Mouse (Mus musculus) forebrain, embryonic 15.5 days (tissue): Measurements from ENCODE around the gene Mmaa. TPM values are rescaled to one million over a fixed set of nuclear protein-coding genes. Genes with fewer than 3 reads are reported as not detected.
A peak's percentile ranks its signal among the peaks of the same experiment; 100 is the strongest.

Experiments
- ATAC-seq: fragments of 200-750 bp; cut with Nextera tagmentation; replicated peaks from 2 replicates; pipeline ENCODE4 v1.8.0; 2017; ENCODE audit warnings: mild to moderate bottlenecking, moderate TSS enrichment, moderate library complexity
- H3K27ac ChIP-seq: fragments of 300-500 bp; sonication (generic); replicated peaks from 2 replicates; pipeline ENCODE4 v1.5.1; 2015; ENCODE audit warnings: mild to moderate bottlenecking, inconsistent platforms
- H3K27me3 ChIP-seq: fragments of 300-500 bp; sonication (generic); 2 replicates; pipeline ENCODE4 v1.6.1; 2015; ENCODE audit warnings: inconsistent platforms
- H3K36me3 ChIP-seq: fragments of 300-500 bp; sonication (generic); 2 replicates; pipeline ENCODE4 v1.6.1; 2015; ENCODE audit warnings: mild to moderate bottlenecking, inconsistent platforms
- H3K4me1 ChIP-seq: fragments of 300-500 bp; sonication (generic); 2 replicates; pipeline ENCODE4 v1.6.1; 2015; ENCODE audit warnings: inconsistent platforms
- H3K4me2 ChIP-seq: fragments of 300-500 bp; sonication (generic); replicated peaks from 2 replicates; pipeline ENCODE4 v1.6.1; 2015; ENCODE audit warnings: mild to moderate bottlenecking, inconsistent platforms
- H3K4me3 ChIP-seq: fragments of 300-500 bp; sonication (generic); 2 replicates; pipeline ENCODE4 v1.5.1; 2015; ENCODE audit warnings: mild to moderate bottlenecking, inconsistent platforms
- H3K9ac ChIP-seq: fragments of 300-500 bp; sonication (generic); replicated peaks from 2 replicates; pipeline ENCODE4 v1.6.1; 2015; ENCODE audit warnings: mild to moderate bottlenecking, inconsistent platforms
- H3K9me3 ChIP-seq: fragments of 300-500 bp; sonication (generic); 2 replicates; pipeline ENCODE4 v1.6.1; 2016; ENCODE audit warnings: inconsistent platforms
- WGBS: fragments of 180-500 bp; shearing (Covaris S2); methylation state at CpG from one replicate; pipeline ENCODE4 v1.1.7; 2015; ENCODE audit warnings: mixed read lengths; 5-methylcytosine and 5-hydroxymethylcytosine counted together
- polyA plus RNA-seq: library from polyadenylated mRNA; unstranded; fragments of >200 nt; fragmentation: Nextera tagmentation; extraction: Ambion mirVana; gene quantifications from 2 replicates; pipeline ENCODE4 v1.2.1, GENCODE M21; 2015

Gene Mmaa
- polyA plus RNA-seq: 25.6 and 26.2 TPM in 2 replicates

DNA sequence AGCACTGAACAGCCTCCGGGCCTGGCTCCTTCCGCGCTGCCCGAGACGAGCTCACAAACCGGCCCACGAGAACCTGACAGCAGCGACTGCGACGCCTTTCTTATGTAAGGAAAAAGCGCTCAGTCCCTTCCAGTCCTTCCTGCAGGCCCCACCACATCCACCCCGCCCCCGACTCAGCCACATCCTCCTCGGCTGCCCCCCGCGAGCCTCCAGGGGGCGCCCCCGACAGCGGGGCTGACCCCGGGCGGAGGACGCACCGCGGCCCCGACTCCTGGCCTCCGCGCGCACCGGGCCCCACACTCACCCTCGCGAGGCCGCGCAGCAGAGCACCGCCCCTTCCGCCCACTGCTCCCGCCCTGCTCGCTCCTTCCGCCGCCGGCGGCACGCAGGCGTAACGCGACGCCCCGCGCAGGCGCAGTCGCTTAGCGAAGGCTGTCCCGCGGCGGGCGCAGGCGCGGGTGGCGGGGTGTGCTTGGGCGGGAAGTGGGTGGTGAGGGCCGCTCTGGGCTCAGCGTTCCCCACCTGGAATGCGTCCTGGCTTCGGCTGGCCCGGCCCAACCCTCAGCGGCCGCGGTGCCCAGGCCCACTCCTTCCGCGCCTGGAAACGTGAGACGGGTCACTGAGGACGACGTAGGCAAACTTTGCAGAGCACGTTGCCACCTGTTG is at the start of gene Mmaa:
Gene Mmaa (minus strand): TSS at position 328 of the 666 bp plus-strand sequence.
- Histone ChIP-seq H3K9ac (peak within 1 kb of the TSS; percentile 83), H3K4me1 (peaks cover 39% of the 10 kb centered on the region), H3K4me3 (peak within 1 kb of the TSS; percentile 67), H3K9me3 (no peaks in the 10 kb centered on the region), H3K27ac (peak within 1 kb of the TSS; percentile 97), H3K27me3 (no peaks in the 10 kb centered on the region), H3K4me2 (peak within 1 kb of the TSS; percentile 70), H3K36me3 (no peaks in the 10 kb centered on the region)
- ATAC-seq: peak; percentile 97
- WGBS: under 1% methylated on average over 74 of the region's 74 CpGs

DNA sequence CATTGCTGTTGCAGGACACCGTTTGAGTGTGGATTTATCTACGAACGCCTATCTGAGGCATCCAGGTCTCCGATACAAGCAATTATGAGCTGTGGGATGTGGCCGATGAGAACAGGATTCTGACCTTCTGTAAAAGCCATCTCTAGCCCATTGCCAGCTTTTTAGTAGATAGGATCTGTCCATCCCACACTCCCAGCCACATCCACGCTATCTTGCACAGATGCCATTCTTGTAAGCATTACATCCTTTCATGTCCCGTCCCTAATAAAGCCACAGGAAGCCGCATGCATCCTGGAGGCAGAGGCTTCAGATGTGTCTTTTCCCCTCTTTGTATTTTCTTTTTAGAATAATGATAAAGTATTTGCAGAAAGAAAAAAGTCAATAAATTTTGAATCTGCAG is 46.5 kb upstream of the Mmaa start:
- Histone ChIP-seq H3K27me3 (no peaks in the 10 kb centered on the region), H3K4me2 (no peak overlapping the region), H3K4me1 (no peaks in the 10 kb centered on the region), H3K9ac (no peak overlapping the region), H3K4me3 (no peak overlapping the region), H3K27ac (no peak overlapping the region), H3K9me3 (no peaks in the 10 kb centered on the region), H3K36me3 (peaks cover 37% of the 10 kb centered on the region)
- ATAC-seq: no peak
- 92% methylated on average over 8 of the region's 8 CpGs for WGBS

DNA sequence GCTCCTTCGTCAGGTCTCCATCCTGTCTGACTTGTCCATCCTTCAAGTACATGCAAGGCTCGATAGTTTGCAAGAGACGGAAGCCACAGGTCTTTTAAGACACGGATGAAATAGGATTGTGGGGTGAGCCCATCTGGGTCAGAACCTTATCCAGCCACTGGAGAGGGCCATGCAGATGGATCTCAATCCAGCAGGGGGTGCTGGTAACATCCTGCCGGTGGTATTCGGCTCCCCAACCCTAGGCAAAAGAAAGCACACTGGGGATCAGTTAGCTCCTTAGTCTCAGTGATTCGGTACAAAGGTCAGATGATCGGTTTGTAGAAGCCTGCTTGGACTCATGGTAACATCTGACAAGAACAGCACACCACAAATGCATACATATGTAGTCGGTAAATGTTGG is 44.8 kb upstream of the Mmaa start:
- no peak overlapping the region for H3K4me3 ChIP-seq
- no peak overlapping the region for H3K9ac ChIP-seq
- H3K36me3 ChIP-seq: peaks cover 36% of the 10 kb centered on the region
- no peak for ATAC-seq
- H3K4me2 ChIP-seq: no peak overlapping the region
- 75% methylated on average over 9 of the region's 9 CpGs for WGBS
- no peak overlapping the region for H3K27ac ChIP-seq
- H3K9me3 ChIP-seq: no peaks in the 10 kb centered on the region
- H3K4me1 ChIP-seq: no peaks in the 10 kb centered on the region
- H3K27me3 ChIP-seq: no peaks in the 10 kb centered on the region

DNA sequence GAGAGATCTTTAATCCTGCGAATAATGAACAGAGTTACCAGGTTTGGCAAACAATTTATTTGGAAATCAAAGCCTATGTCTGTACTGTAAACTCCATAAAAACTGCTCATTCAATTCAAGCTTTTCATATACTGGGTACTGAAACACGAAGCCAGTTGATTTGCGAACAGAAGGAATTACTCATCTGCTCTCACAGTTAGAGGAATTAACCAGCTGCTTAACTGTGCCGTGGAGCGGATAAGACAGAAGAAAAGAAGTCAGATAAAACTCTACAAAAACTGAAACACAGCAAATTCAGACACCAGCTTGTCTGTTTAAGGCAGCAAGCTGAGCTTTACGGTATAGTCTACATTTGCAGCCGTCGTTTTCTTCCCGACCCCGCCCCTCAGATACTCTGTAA is 43.9 kb upstream of the Mmaa start:
- no peaks in the 10 kb centered on the region for H3K9me3 ChIP-seq
- ATAC-seq: no peak; the same call in 1 of the 2 replicates
- H3K27ac ChIP-seq: no peak overlapping the region
- no peak overlapping the region for H3K4me2 ChIP-seq
- WGBS: 82% methylated on average over 10 of the region's 10 CpGs
- no peaks in the 10 kb centered on the region for H3K27me3 ChIP-seq
- peaks cover 36% of the 10 kb centered on the region for H3K36me3 ChIP-seq
- no peak overlapping the region for H3K4me3 ChIP-seq
- no peaks in the 10 kb centered on the region for H3K4me1 ChIP-seq
- H3K9ac ChIP-seq: no peak overlapping the region

DNA sequence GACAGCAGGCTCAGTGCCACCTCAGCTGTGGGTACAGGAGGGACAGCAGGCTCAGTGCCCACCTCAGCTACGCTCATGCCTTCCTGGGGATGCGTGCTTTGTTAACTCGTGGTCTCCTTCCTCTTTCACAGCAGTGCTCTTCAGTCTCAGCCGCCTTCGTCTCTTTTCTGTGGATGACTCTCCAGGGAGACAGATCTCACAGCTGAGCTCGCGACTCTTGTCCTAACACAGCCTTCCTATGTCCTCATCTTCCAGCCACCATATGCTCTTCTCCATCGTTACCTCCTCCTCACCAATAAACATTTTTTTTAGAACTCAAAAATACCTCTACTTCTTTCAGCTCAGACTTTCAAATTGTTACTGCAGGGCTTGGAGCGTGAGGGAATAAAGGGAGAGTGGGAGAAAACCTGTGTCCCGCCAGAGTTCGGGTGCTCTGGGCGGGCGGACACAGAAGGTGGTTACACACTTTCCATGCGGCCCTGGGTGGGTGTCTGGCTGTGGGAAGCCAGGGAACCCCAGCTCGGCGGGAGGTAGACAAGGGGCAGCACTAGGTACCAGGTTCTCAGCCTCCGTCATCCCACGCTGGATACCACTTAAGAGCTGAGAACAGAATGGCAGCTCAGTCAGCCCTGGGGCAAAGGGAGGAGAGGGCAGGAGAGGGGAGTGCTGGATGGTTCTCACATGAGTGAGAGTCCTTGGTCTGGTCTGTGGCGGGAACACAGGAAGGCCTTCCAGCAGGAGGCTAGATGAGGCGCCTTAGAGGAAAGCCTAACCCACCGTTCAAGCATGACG is 37.6 kb upstream of the Mmaa start:
- no peaks in the 10 kb centered on the region for H3K4me1 ChIP-seq
- WGBS: 91% methylated on average over 22 of the region's 22 CpGs
- H3K4me3 ChIP-seq: no peak overlapping the region
- peaks cover 7% of the 10 kb centered on the region; the same call in 1 of the 2 replicates for H3K36me3 ChIP-seq
- no peak overlapping the region for H3K4me2 ChIP-seq
- no peaks in the 10 kb centered on the region for H3K27me3 ChIP-seq
- no peak overlapping the region for H3K27ac ChIP-seq
- H3K9ac ChIP-seq: no peak overlapping the region
- ATAC-seq: no peak
- H3K9me3 ChIP-seq: no peaks in the 10 kb centered on the region

DNA sequence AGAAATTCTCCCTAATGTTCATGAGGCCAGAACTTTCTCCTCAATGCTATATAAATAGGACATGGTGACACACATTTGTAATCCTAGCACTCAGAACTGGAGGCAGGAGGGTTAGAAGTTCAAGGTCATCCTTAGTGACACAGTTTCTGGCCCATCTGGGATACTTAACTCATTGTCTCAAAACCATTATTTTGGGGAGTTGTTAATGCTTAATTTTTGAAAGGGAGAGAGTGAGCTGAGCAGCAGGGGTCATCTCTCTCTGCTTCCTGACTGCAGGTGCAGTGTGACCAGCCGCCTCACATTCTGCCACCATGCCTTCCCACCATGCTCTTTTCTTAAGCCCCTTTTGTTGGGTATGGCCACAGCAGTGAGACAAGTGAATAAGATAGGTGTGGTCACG is 36.8 kb upstream of the Mmaa start:
- no peak overlapping the region for H3K27ac ChIP-seq
- 86% methylated on average over 2 of the region's 2 CpGs for WGBS
- H3K9me3 ChIP-seq: no peaks in the 10 kb centered on the region
- H3K27me3 ChIP-seq: no peaks in the 10 kb centered on the region
- no peak for ATAC-seq
- no peaks in the 10 kb centered on the region for H3K36me3 ChIP-seq
- no peak overlapping the region for H3K4me2 ChIP-seq
- H3K4me3 ChIP-seq: no peak overlapping the region
- H3K9ac ChIP-seq: no peak overlapping the region
- no peaks in the 10 kb centered on the region for H3K4me1 ChIP-seq

DNA sequence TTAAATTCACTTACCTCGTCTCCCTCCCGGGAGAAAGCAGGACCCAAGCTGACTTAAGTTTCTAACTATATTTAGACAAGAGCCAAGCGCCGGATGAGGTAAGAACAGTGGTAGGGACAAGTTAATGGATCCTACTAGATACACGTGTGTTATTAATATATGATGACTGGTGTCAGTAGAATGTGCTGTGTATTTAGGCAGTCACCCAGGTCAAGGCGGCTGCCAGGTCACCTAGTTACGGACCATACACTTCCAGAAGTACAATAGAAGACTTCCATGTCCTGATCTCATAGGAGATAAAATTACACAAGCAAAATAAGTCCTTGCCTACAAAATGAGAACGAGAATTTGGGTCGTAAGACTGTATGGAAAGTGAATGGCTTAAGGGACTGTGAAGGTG is 36.3 kb upstream of the Mmaa start:
- Histone ChIP-seq H3K36me3 (no peaks in the 10 kb centered on the region), H3K9ac (no peak overlapping the region), H3K4me3 (no peak overlapping the region), H3K27ac (no peak overlapping the region), H3K4me2 (no peak overlapping the region), H3K27me3 (no peaks in the 10 kb centered on the region), H3K4me1 (no peaks in the 10 kb centered on the region), H3K9me3 (no peaks in the 10 kb centered on the region)
- ATAC-seq: no peak
- 86% methylated on average over 9 of the region's 9 CpGs for WGBS

DNA sequence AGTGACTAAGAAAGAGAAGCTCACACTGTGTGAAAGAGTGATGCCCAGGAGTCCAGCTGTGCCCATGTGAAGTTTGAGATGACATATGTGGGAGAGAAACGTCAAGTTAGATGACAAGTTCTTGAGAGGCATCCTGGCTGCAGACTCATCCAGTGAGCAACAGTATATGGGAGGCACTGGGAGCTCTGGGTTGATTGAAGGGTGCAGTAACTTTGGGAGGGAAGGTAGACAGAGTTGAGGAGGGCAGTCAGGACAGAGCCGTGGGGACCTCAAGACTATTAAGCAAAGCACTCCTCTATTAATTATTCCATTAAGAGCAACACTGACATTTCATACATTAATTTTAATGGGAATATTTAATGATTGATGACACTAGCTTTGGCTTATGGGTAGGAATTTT is 35.0 kb upstream of the Mmaa start:
- no peaks in the 10 kb centered on the region for H3K27me3 ChIP-seq
- ATAC-seq: no peak
- no peak overlapping the region for H3K4me2 ChIP-seq
- no peak overlapping the region for H3K4me3 ChIP-seq
- H3K36me3 ChIP-seq: no peaks in the 10 kb centered on the region
- no peak overlapping the region for H3K9ac ChIP-seq
- no peak overlapping the region for H3K27ac ChIP-seq
- H3K4me1 ChIP-seq: no peaks in the 10 kb centered on the region
- WGBS: 85% methylated on average over 2 of the region's 2 CpGs
- no peaks in the 10 kb centered on the region for H3K9me3 ChIP-seq

DNA sequence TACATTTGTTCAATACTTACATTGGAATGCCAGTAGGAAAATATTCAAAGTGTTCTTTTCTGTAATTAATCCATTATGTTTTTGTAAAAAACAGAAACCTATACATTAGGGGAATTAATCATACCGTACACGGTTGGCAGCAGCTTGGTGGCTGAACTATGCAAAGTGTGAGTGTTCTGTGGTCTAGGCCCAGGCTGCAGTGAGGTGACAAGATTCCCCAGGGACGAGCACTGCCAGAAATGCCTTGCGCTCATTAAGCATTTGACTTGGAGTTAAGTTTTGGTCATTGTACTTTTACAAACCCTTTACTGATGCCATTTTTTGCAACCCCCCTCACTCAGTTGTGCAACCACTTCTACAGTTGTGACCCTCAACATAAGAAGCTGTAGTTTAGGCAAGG is 34.4 kb upstream of the Mmaa start:
- Histone ChIP-seq H3K9ac (no peak overlapping the region), H3K4me2 (no peak overlapping the region), H3K4me1 (no peaks in the 10 kb centered on the region), H3K36me3 (no peaks in the 10 kb centered on the region), H3K4me3 (no peak overlapping the region), H3K9me3 (no peaks in the 10 kb centered on the region), H3K27ac (no peak overlapping the region), H3K27me3 (no peaks in the 10 kb centered on the region)
- ATAC-seq: no peak
- 89% methylated on average over 4 of the region's 4 CpGs for WGBS

DNA sequence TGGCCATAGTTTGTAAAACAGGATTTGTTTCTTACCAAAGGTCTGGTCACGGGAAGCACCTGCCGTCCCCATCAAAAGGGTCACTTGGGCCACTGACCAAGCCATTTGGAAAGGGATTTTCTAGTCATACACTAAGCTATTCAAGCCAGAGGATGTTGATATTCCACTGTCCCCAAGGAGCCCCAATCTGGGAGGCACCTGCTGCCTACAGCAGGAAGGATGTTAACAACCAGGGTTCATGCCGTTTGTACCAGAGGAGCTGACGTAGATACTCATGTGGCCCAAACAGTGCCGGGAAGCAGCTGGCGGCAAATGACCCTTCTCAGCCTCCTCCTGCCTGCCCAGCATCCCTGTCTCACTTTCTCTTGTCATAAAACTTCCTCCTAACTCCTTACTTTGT is 30.8 kb upstream of the Mmaa start:
- Histone ChIP-seq H3K27ac (no peak overlapping the region), H3K4me3 (no peak overlapping the region), H3K4me2 (no peak overlapping the region), H3K9ac (no peak overlapping the region), H3K9me3 (no peaks in the 10 kb centered on the region), H3K36me3 (no peaks in the 10 kb centered on the region), H3K27me3 (no peaks in the 10 kb centered on the region), H3K4me1 (no peaks in the 10 kb centered on the region)
- 85% methylated on average over 6 of the region's 6 CpGs for WGBS
- ATAC-seq: no peak

DNA sequence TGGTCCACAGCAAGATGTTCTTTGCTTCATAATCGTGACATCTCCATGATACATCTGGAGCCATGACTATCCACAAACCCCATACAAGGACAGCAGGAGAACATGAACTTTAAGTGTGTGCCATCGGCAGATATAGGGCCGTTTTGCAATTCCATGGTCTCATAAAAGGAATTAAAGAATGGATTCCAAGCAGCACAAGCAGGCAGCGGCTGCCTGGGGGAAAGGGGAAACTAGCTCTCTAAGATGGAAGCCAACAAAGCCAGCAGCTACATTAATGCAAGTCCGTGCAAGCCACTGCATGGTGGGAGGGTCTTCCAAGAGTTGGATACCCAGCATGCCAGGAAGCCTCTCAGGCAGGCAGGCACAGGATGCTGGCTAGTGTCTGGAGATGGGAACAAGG is 30.2 kb upstream of the Mmaa start:
- 72% methylated on average over 5 of the region's 5 CpGs for WGBS
- ATAC-seq: no peak

DNA sequence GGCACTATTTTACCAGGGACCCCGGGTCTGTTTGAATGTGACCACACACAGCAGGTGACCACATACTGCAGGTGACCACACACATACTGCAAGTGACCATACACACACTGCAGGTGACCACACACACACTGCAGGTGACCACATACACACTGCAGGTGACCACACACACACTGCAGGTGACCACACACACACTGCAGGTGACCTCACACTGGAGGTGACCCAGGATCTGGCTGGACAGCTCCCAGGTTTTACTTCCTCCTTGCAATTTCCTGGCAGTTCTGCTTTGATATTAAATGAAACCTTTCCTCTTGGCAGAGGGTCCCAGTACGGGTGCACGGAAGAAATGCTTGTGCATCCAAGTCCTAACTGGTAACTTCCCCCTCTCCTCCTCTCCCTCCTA is 29.3 kb upstream of the Mmaa start:
- no peak overlapping the region for H3K27ac ChIP-seq
- no peaks in the 10 kb centered on the region for H3K4me1 ChIP-seq
- no peaks in the 10 kb centered on the region for H3K36me3 ChIP-seq
- no peaks in the 10 kb centered on the region for H3K9me3 ChIP-seq
- no peaks in the 10 kb centered on the region for H3K27me3 ChIP-seq
- no peak overlapping the region for H3K4me3 ChIP-seq
- H3K4me2 ChIP-seq: no peak overlapping the region
- 63% methylated on average over 3 of the region's 3 CpGs for WGBS
- H3K9ac ChIP-seq: no peak overlapping the region
- ATAC-seq: no peak

More for the DNA sequence above, 30.2 kb upstream of the Mmaa start:
- H3K4me2 ChIP-seq: no peak overlapping the region
- H3K27me3 ChIP-seq: no peaks in the 10 kb centered on the region
- H3K36me3 ChIP-seq: no peaks in the 10 kb centered on the region
- no peaks in the 10 kb centered on the region for H3K4me1 ChIP-seq
- H3K4me3 ChIP-seq: no peak overlapping the region
- no peaks in the 10 kb centered on the region for H3K9me3 ChIP-seq
- no peak overlapping the region for H3K9ac ChIP-seq
- no peak overlapping the region for H3K27ac ChIP-seq
